ENCODE assay signal across 17 mouse cellular contexts in genomic region chr12:110231709-110232600, GRCm38 (mm10). TPM values are rescaled to one million over a fixed set of nuclear protein-coding genes. Genes with fewer than 3 reads are reported as not detected.
DNase-seq lines count a peak whose midpoint lies in the region; TF ChIP-seq lines count a peak whose summit lies in the region.
"Had no signal": no experiment of that assay in that cellular context is flagged by ENCODE, and none has a peak within 500 bp of the region (broad histone marks: within the 10 kb centered on the region; RNA-seq: fewer than 3 reads in every experiment).

No protein-coding gene starts in this region.

- no peaks in the 10 kb centered on the region for H3K27me3 ChIP-seq in liver, adult 2 months (ENCODE audit: control insufficient read depth, insufficient read depth, low read length)
- H3K27me3 ChIP-seq: lung, embryonic 15.5 days; neural tube, embryonic 12.5 days had no signal

- 31% methylated on average over 13 of the region's 13 CpGs for WGBS in liver, adult 2 months

- peak overlapping the region; percentile 47; the same call in 1 of the 2 replicates for H3K9ac ChIP-seq in liver, adult 2 months (ENCODE audit: low read depth, low read length)
- H3K9ac ChIP-seq: forebrain, postnatal 0 days; limb, embryonic 13.5 days; lung, embryonic 15.5 days; neural tube, embryonic 12.5 days had no signal

- no peak for TF ChIP-seq POLR2A in liver, adult 2 months (IDR thresholded peaks at IDR 0.05; ENCODE audit: extremely low read depth, insufficient read depth, low read length)

- H3K79me2 ChIP-seq in liver, adult 2 months (ENCODE audit: control insufficient read depth, insufficient read depth, low read length): no peaks in the 10 kb centered on the region

- peak overlapping the region; percentile 96 for H3K27ac ChIP-seq in liver, adult 2 months (replicated peaks; ENCODE audit: insufficient read depth, low read depth, low read length)
- H3K27ac ChIP-seq: limb, embryonic 13.5 days; lung, embryonic 15.5 days; neural tube, embryonic 12.5 days had no signal

- TF ChIP-seq CTCF in liver, adult 2 months (IDR thresholded peaks at IDR 0.05; ENCODE audit: low read depth, low read length): no peak

- H3K4me1 ChIP-seq in liver, adult 2 months (ENCODE audit: control insufficient read depth, insufficient read depth, low read length): peaks cover 18% of the 10 kb centered on the region
- H3K4me1 ChIP-seq: lung, embryonic 15.5 days; neural tube, embryonic 12.5 days had no signal

- peak; percentile 95 for DNase-seq in liver, adult 2 months (ENCODE audit: extremely low read depth, low read depth, low spot score)
- no peak for DNase-seq in liver
- peak; percentile 56 for DNase-seq in embryo, embryonic 10.5 days (ENCODE audit: low spot score)
- DNase-seq in kidney, adult 11 months: peak; percentile 87
- peak; percentile 79 to 92 for DNase-seq in kidney, postnatal 25 days
- no peak for DNase-seq in layer of hippocampus, postnatal 36 days
- DNase-seq in cerebellum, adult 18-20 months: no peak
- no peak for DNase-seq in testis, postnatal 14 days (ENCODE audit: low spot score)
- DNase-seq: cerebellum, postnatal 25 days; forebrain, postnatal 0 days; gastrocnemius, postnatal 14 days; heart, postnatal 4 days had no signal

- no peaks in the 10 kb centered on the region for H3K36me3 ChIP-seq in liver, adult 2 months (ENCODE audit: control insufficient read depth, insufficient read depth, low read length)
- H3K36me3 ChIP-seq: limb, embryonic 13.5 days; lung, embryonic 15.5 days; neural tube, embryonic 12.5 days had no signal

- H3K4me3 ChIP-seq in liver, adult 2 months (ENCODE audit: insufficient read depth, low read depth, low read length): no peak overlapping the region
- H3K4me3 ChIP-seq: limb, embryonic 13.5 days; lung, embryonic 15.5 days; neural tube, embryonic 12.5 days had no signal

RNA-seq across cellular contexts. Expression of gene Dio3, which starts 46.9 kb away (rescaled TPM):
- total RNA-seq in liver, adult 2 months (2014; rRNA removed): 0.09 and 0.40 TPM in 2 replicates
- polyA plus RNA-seq in liver, adult 2 months (2012; rRNA removed): 0.13 and 0.22 TPM in 2 replicates
- total RNA-seq in layer of hippocampus, postnatal 36 days (2021): 1 to 10 TPM; 4.2 to 4.4 TPM
- total RNA-seq: heart, postnatal 4 days; megakaryocyte-erythroid progenitor cell, adult 5-6 weeks had no signal
- polyA plus RNA-seq: heart, embryonic 11.5 days had no signal

Comparison
In these comparisons a context has a peak if more than half of its experiments do, and no peak if none do; other contexts are left out.
1. DNase-seq: peak in liver, adult 2 months (single experiment), embryo, embryonic 10.5 days (single experiment), kidney, adult 11 months (single experiment) and kidney, postnatal 25 days (2 of 2); none in liver (single experiment), layer of hippocampus, postnatal 36 days (0 of 2), cerebellum, adult 18-20 months (0 of 2) and testis, postnatal 14 days (single experiment).